Mouse (Mus musculus): Measurements from ENCODE around the gene Ankrd53.

DNA sequence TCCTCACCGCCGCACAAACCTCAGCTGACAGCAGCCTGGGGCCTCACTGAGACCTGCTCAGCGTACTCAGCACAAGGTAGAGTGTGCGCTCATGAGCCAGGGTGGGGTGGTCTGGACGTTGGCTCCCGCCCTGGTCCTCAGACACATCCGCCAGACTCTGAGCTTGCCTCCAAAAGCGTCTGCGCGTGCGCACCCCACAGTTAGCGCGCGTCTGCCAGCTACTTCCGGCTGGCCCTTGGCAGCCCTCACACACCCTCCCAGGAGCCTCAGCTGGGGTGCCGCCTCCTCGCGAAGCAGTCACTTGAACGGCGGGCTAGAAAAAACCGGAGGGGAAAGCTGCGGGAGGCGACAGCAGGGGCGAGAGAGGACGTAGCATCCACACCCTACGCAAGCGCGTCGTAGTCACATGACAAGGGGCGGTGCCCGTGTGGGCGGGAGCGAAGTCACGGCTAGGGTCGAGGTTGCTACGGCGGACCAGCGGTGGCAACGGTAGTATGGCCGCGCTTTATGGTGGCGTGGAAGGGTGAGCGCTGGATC, 32.4 kb downstream of the Ankrd53 start, which contains the start of gene Nagk:
- no peak for TF ChIP-seq POU5F1 (IDR thresholded peaks at IDR 0.05; ENCODE audit: borderline replicate concordance, low read length)
- no peak for TF ChIP-seq CTCF (conservative IDR thresholded peaks at IDR 0.05; ENCODE audit: low read length)

Measured in E14TG2a.4 (cell line).